Mouse (Mus musculus) forebrain, embryonic 15.5 days (tissue): ENCODE measurements around the gene BB287469. TPM values are rescaled to one million over a fixed set of nuclear protein-coding genes. Genes with fewer than 3 reads are reported as not detected.
"Not testable (repeated sequence)": the region's sequence is repeated elsewhere in the genome, so short reads cannot be mapped to it uniquely, and the experiment has no call there.

Experiments
- ATAC-seq: fragments of 200-750 bp; cut with Nextera tagmentation; replicated peaks from 2 replicates; pipeline ENCODE4 v1.8.0; 2017; ENCODE audit warnings: mild to moderate bottlenecking, moderate TSS enrichment, moderate library complexity
- H3K27ac ChIP-seq: fragments of 300-500 bp; sonication (generic); replicated peaks from 2 replicates; pipeline ENCODE4 v1.5.1; 2015; ENCODE audit warnings: mild to moderate bottlenecking, inconsistent platforms
- H3K27me3 ChIP-seq: fragments of 300-500 bp; sonication (generic); 2 replicates; pipeline ENCODE4 v1.6.1; 2015; ENCODE audit warnings: inconsistent platforms
- H3K36me3 ChIP-seq: fragments of 300-500 bp; sonication (generic); 2 replicates; pipeline ENCODE4 v1.6.1; 2015; ENCODE audit warnings: mild to moderate bottlenecking, inconsistent platforms
- H3K4me1 ChIP-seq: fragments of 300-500 bp; sonication (generic); 2 replicates; pipeline ENCODE4 v1.6.1; 2015; ENCODE audit warnings: inconsistent platforms
- H3K4me2 ChIP-seq: fragments of 300-500 bp; sonication (generic); replicated peaks from 2 replicates; pipeline ENCODE4 v1.6.1; 2015; ENCODE audit warnings: mild to moderate bottlenecking, inconsistent platforms
- H3K4me3 ChIP-seq: fragments of 300-500 bp; sonication (generic); 2 replicates; pipeline ENCODE4 v1.5.1; 2015; ENCODE audit warnings: mild to moderate bottlenecking, inconsistent platforms
- H3K9ac ChIP-seq: fragments of 300-500 bp; sonication (generic); replicated peaks from 2 replicates; pipeline ENCODE4 v1.6.1; 2015; ENCODE audit warnings: mild to moderate bottlenecking, inconsistent platforms
- H3K9me3 ChIP-seq: fragments of 300-500 bp; sonication (generic); 2 replicates; pipeline ENCODE4 v1.6.1; 2016; ENCODE audit warnings: inconsistent platforms
- WGBS: fragments of 180-500 bp; shearing (Covaris S2); methylation state at CpG from one replicate; pipeline ENCODE4 v1.1.7; 2015; ENCODE audit warnings: mixed read lengths; 5-methylcytosine and 5-hydroxymethylcytosine counted together
- polyA plus RNA-seq: library from polyadenylated mRNA; unstranded; fragments of >200 nt; fragmentation: Nextera tagmentation; extraction: Ambion mirVana; gene quantifications from 2 replicates; pipeline ENCODE4 v1.2.1, GENCODE M21; 2015

BB287469 gene
- polyA plus RNA-seq = not detected in 2 replicates

DNA sequence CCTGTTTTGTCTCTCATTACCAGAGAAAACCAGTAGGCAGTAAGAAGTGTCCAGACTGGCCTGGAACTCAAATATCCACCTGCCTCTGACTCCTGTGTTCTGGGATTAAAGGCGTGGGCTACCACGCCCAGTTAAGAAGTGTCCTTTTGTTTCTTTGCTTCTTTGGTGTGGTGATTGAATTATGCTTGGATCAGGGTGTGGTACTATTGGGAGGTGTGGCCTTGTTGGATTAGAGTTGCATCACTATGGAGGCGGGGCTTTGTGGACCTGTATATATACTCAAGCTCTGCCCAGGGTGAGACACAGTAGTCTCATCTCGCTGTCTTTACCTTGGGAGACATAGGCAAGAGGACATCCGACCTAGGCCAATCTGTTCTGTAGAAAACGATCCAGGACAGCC lies at the start of gene BB287469:
BB287469 (plus strand) TSS at position 301 of the 400 bp plus-strand sequence.
- not testable (repeated sequence) for H3K27me3 ChIP-seq, H3K9me3 ChIP-seq, ATAC-seq, H3K27ac ChIP-seq, H3K9ac ChIP-seq, H3K4me3 ChIP-seq, H3K4me2 ChIP-seq, H3K4me1 ChIP-seq, H3K36me3 ChIP-seq
- WGBS = 96% methylated on average over 5 of the region's 6 CpGs

GRCm38 (mm10) chr12:87775655-87776054 lies 40.7 kb upstream of the BB287469 start, which contains the start of gene Gm21319:
Gm21319 (minus strand) TSS chr12:87775755.
- H3K4me3 ChIP-seq, H3K36me3 ChIP-seq, H3K27me3 ChIP-seq, H3K27ac ChIP-seq, H3K4me1 ChIP-seq, H3K9me3 ChIP-seq, ATAC-seq, H3K4me2 ChIP-seq, H3K9ac ChIP-seq: not testable (repeated sequence)
- WGBS = 93% methylated on average over 4 of the region's 4 CpGs

- not testable (repeated sequence) for ATAC-seq, H3K9ac ChIP-seq, H3K4me1 ChIP-seq, H3K4me2 ChIP-seq, H3K36me3 ChIP-seq, H3K27ac ChIP-seq, H3K9me3 ChIP-seq, H3K4me3 ChIP-seq, H3K27me3 ChIP-seq
- 95% methylated on average over 1 of the region's 1 CpGs for WGBS
These were observed 21.2 kb upstream of the BB287469 start, which contains the start of gene Gm21936 for GRCm38 (mm10) chr12:87795212-87795611. Gm21936 (plus strand) TSS chr12:87795512.

GRCm38 (mm10) chr12:87797971-87798370 lies 18.4 kb upstream of the BB287469 start:
- not testable (repeated sequence) for ATAC-seq, H3K4me3 ChIP-seq, H3K27ac ChIP-seq, H3K4me2 ChIP-seq, H3K36me3 ChIP-seq, H3K9me3 ChIP-seq, H3K4me1 ChIP-seq, H3K27me3 ChIP-seq, H3K9ac ChIP-seq
- WGBS = 89% methylated on average over 5 of the region's 5 CpGs

DNA sequence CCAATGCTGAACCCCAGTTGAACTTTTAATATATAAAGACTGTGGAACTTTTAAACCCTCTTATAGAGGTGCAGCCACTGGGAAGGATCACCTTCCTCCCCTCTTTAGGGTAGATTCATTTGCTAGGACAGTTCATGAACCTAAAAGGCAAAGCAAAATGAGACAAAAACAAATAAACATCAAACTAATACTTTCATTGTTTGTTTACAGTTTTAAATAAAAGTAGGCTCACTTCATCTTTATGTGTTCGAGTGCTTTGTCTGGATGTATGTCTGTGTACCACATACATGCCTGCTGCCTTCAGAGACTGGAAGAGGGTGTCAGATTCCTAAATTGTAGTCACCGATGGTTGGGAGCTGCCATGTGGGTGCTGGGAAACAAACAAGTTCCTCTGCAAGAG lies 25.9 kb downstream of the BB287469 start, which contains the start of gene Gm2001:
Gm2001 (minus strand) TSS at position 101 of the 400 bp plus-strand sequence.
- not testable (repeated sequence) for H3K4me2 ChIP-seq, H3K9ac ChIP-seq, ATAC-seq, H3K9me3 ChIP-seq, H3K4me1 ChIP-seq, H3K27ac ChIP-seq, H3K4me3 ChIP-seq, H3K27me3 ChIP-seq, H3K36me3 ChIP-seq
- WGBS = 88% methylated on average over 2 of the region's 2 CpGs

GRCm38 (mm10) chr12:87850657-87851056 lies 34.3 kb downstream of the BB287469 start:
- not testable (repeated sequence) for H3K36me3 ChIP-seq, H3K9ac ChIP-seq, H3K9me3 ChIP-seq, H3K4me3 ChIP-seq, H3K27ac ChIP-seq, H3K4me2 ChIP-seq, H3K27me3 ChIP-seq, H3K4me1 ChIP-seq, ATAC-seq
- no CpG with 5 or more reads among the region's 2 CpGs for WGBS

DNA sequence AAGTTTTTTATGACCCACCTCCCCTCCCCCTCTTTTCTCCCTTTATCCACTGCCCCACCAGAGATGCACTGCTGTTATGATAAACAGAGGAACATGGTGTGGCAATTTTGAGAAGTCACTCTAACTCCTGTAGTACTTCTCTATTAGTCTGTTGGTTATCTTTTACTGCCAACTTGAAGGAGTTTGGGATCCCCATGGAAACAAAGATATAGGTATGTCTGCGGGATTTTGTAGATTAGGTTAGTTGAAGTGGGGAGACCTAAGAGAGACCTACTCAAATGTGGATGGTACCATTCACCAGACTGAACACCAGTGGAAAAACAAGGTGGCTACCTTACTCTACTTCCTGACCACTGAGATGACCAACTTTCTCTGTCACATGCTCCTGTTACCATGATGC lies 39.7 kb downstream of the BB287469 start:
- not testable (repeated sequence) for H3K27ac ChIP-seq, H3K4me3 ChIP-seq, H3K4me2 ChIP-seq, H3K4me1 ChIP-seq, H3K9me3 ChIP-seq, H3K9ac ChIP-seq, H3K27me3 ChIP-seq, ATAC-seq, H3K36me3 ChIP-seq
- WGBS = 79% methylated on average over 1 of the region's 1 CpGs

- 87% methylated on average over 23 of the region's 23 CpGs for WGBS
- H3K36me3 ChIP-seq, H3K9me3 ChIP-seq, H3K9ac ChIP-seq, H3K4me2 ChIP-seq, H3K27me3 ChIP-seq, H3K4me1 ChIP-seq, H3K27ac ChIP-seq, ATAC-seq, H3K4me3 ChIP-seq: not testable (repeated sequence)
These were observed 45.6 kb downstream of the BB287469 start for GRCm38 (mm10) chr12:87861740-87862692.

DNA sequence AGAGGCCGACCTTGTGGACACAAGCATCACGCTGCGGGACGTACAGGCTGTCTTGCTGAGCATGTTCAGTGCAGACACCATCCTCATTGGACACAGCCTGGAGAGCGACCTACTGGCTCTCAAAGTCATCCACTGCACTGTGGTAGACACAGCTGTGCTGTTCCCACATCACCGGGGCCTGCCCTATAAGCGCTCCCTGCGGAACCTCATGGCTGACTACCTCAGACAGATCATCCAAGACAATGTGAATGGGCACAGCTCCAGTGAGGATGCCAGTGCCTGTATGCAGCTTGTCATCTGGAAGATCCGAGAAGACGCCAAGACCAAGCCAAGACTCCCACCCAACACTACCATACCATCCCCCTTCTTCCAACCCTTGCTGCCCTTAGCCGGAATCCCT lies 47.3 kb downstream of the BB287469 start:
- not testable (repeated sequence) for H3K9me3 ChIP-seq, H3K4me1 ChIP-seq, H3K9ac ChIP-seq, H3K4me3 ChIP-seq, H3K27ac ChIP-seq, ATAC-seq, H3K4me2 ChIP-seq, H3K36me3 ChIP-seq, H3K27me3 ChIP-seq
- 94% methylated on average over 10 of the region's 11 CpGs for WGBS

DNA sequence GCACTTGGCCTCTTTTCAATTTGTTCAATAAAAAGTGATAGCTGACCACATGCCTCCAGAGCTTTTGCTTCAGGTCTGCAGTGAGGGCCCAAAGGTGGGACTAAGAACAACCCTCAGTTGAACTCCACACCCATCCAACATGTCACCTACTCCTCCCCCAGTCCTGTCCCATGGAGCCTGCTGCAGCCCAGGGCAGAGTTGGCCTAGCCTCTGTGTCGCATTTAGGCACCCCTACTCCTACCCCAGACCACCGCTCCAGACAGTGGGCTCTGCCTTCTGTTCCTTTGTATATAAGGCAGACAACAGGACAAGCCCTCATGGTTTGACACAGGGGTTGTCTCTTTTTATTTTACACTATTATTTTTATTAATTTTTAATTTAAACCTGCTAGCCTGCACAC lies 47.7 kb downstream of the BB287469 start:
- H3K36me3 ChIP-seq, H3K9ac ChIP-seq, ATAC-seq, H3K9me3 ChIP-seq, H3K4me3 ChIP-seq, H3K27me3 ChIP-seq, H3K4me1 ChIP-seq, H3K27ac ChIP-seq, H3K4me2 ChIP-seq: not testable (repeated sequence)
- WGBS = 88% methylated on average over 2 of the region's 2 CpGs
